Mouse (Mus musculus) CH12F3 (cell line): ENCODE data around the gene Gcdh.
"Not testable (repeated sequence)": the region's sequence is repeated elsewhere in the genome, so short reads cannot be mapped to it uniquely, and the experiment has no call there.

ENCODE experiments used
- in situ Hi-C: fragments of 300-500 bp; cut with MboI; formaldehyde crosslinking; loops from 2 replicates; pipeline ENCODE4 v1.14.3; 2020; ENCODE audit warnings: low sequenced_read_pairs

Gcdh gene

GRCm38 (mm10) chr8:84911854-84912253 lies 18.1 kb upstream of the Gcdh start:
- in situ Hi-C loops = no loop called here

- in situ Hi-C loops = no loop called here
Measured at GRCm38 (mm10) chr8:84910551-84910950, 16.8 kb upstream of the Gcdh start.

GRCm38 (mm10) chr8:84909949-84910348 lies 16.2 kb upstream of the Gcdh start:
- in situ Hi-C loops = no loop called here

- in situ Hi-C loops = no loop called here
Measured at GRCm38 (mm10) chr8:84909162-84909767, 15.5 kb upstream of the Gcdh start.

GRCm38 (mm10) chr8:84908421-84909161 lies 14.9 kb upstream of the Gcdh start, which contains the start of gene Dnase2a:
Gene Dnase2a (plus strand): TSS chr8:84908560.
- in situ Hi-C loops = no loop called here

GRCm38 (mm10) chr8:84907979-84908378 lies 14.3 kb upstream of the Gcdh start:
- in situ Hi-C loops = not testable (repeated sequence)

GRCm38 (mm10) chr8:84907493-84907892 lies 13.8 kb upstream of the Gcdh start:
- in situ Hi-C loops = no loop called here

- in situ Hi-C loops = no loop called here
Measured at GRCm38 (mm10) chr8:84907037-84907436, 13.3 kb upstream of the Gcdh start.

GRCm38 (mm10) chr8:84904351-84904750 lies 10.6 kb upstream of the Gcdh start:
- in situ Hi-C loops = no loop called here

GRCm38 (mm10) chr8:84902920-84903661 lies 9.4 kb upstream of the Gcdh start:
- in situ Hi-C loops = no loop called here

- in situ Hi-C loops = no loop called here
Measured at GRCm38 (mm10) chr8:84902367-84902919, 8.7 kb upstream of the Gcdh start.

GRCm38 (mm10) chr8:84901752-84902151 lies 8.0 kb upstream of the Gcdh start, which contains the start of gene Klf1:
Gene Klf1 (plus strand): TSS chr8:84901928.
- in situ Hi-C loops = no loop called here

- in situ Hi-C loops = no loop called here
Measured at GRCm38 (mm10) chr8:84901071-84901470, 7.3 kb upstream of the Gcdh start.

- in situ Hi-C loops = no loop called here
Measured at GRCm38 (mm10) chr8:84895963-84896362, 2.2 kb upstream of the Gcdh start.

GRCm38 (mm10) chr8:84892993-84893708 lies 570 bp downstream of the Gcdh start:
- in situ Hi-C loops = no loop called here

- in situ Hi-C loops = no loop called here
Measured at GRCm38 (mm10) chr8:84889141-84889540, 4.6 kb downstream of the Gcdh start.

- in situ Hi-C loops = no loop called here
Measured at GRCm38 (mm10) chr8:84888280-84888679, 5.4 kb downstream of the Gcdh start.

- in situ Hi-C loops = no loop called here
Measured at GRCm38 (mm10) chr8:84884728-84885127, 9.0 kb downstream of the Gcdh start.

GRCm38 (mm10) chr8:84878915-84879314 lies 14.8 kb downstream of the Gcdh start:
- in situ Hi-C loops = no loop called here

GRCm38 (mm10) chr8:84877297-84878035 lies 16.3 kb downstream of the Gcdh start:
- in situ Hi-C loops = no loop called here
